ENCODE assay signal across 23 mouse cellular contexts in genomic region chrX:161426625-161427024, GRCm38 (mm10).
DNase-seq lines count a peak whose midpoint lies in the region; ATAC-seq and TF ChIP-seq lines count a peak whose summit lies in the region.
"Had no signal": no experiment of that assay in that cellular context is flagged by ENCODE, and none has a peak within 500 bp of the region (broad histone marks: within the 10 kb centered on the region; RNA-seq: fewer than 3 reads in every experiment).

No protein-coding gene starts in this region.

- TF ChIP-seq POLR2A in cerebellum, adult 2 months (IDR thresholded peaks at IDR 0.05; ENCODE audit: borderline replicate concordance, insufficient read depth, low read length), result no peak

- TF ChIP-seq CTCF in cerebellum, adult 2 months (IDR thresholded peaks at IDR 0.05; ENCODE audit: borderline replicate concordance, insufficient read depth, low read depth, low read length), result no peak

- no peak overlapping the region for H3K9ac ChIP-seq in liver, embryonic 11.5 days (ENCODE audit: low read depth, low read length)
- no peak overlapping the region for H3K9ac ChIP-seq in hindbrain, embryonic 13.5 days
- H3K9ac ChIP-seq: embryonic facial prominence, embryonic 15.5 days; heart, embryonic 15.5 days; hindbrain, embryonic 15.5 days had no signal

- peaks cover 3% of the 10 kb centered on the region; the same call in 1 of the 2 replicates for H3K4me1 ChIP-seq in cerebellum, adult 2 months (ENCODE audit: control insufficient read depth, insufficient read depth, low read length)
- no peaks in the 10 kb centered on the region for H3K4me1 ChIP-seq in liver, embryonic 11.5 days (replicated peaks; ENCODE audit: control insufficient read depth, insufficient read depth, low read length)
- H3K4me1 ChIP-seq in hindbrain, embryonic 13.5 days (replicated peaks), result no peaks in the 10 kb centered on the region
- H3K4me1 ChIP-seq: embryonic facial prominence, embryonic 15.5 days; forebrain, embryonic 10.5 days; heart, embryonic 15.5 days; hindbrain, embryonic 15.5 days had no signal

- H3K4me3 ChIP-seq in cerebellum, adult 2 months (replicated peaks; ENCODE audit: insufficient read depth, low read depth, low read length), result no peak overlapping the region
- no peak overlapping the region for H3K4me3 ChIP-seq in liver, embryonic 11.5 days (ENCODE audit: low read depth, low read length)
- H3K4me3 ChIP-seq in hindbrain, embryonic 13.5 days, result no peak overlapping the region
- H3K4me3 ChIP-seq: embryonic facial prominence, embryonic 15.5 days; erythroblast, embryonic 14.5 days; forebrain, embryonic 10.5 days; heart, adult 2 months; heart, embryonic 15.5 days; hindbrain, embryonic 15.5 days had no signal

- H3K36me3 ChIP-seq in liver, embryonic 11.5 days (ENCODE audit: control insufficient read depth, insufficient read depth, low read length), result no peaks in the 10 kb centered on the region
- H3K36me3 ChIP-seq in hindbrain, embryonic 13.5 days, result no peaks in the 10 kb centered on the region
- H3K36me3 ChIP-seq: embryonic facial prominence, embryonic 15.5 days; forebrain, embryonic 10.5 days; heart, embryonic 15.5 days; hindbrain, embryonic 15.5 days had no signal

- no peak overlapping the region for H3K27ac ChIP-seq in cerebellum, adult 2 months (ENCODE audit: insufficient read depth, low read length)
- H3K27ac ChIP-seq in liver, embryonic 11.5 days (ENCODE audit: low read depth, low read length), result no peak overlapping the region
- H3K27ac ChIP-seq in hindbrain, embryonic 13.5 days, result no peak overlapping the region
- H3K27ac ChIP-seq: embryonic facial prominence, embryonic 15.5 days; forebrain, embryonic 10.5 days; heart, adult 2 months; heart, embryonic 15.5 days; hindbrain, embryonic 15.5 days had no signal

- no peaks in the 10 kb centered on the region for H3K27me3 ChIP-seq in cerebellum, adult 2 months (ENCODE audit: control insufficient read depth, insufficient read depth, low read length)
- no peaks in the 10 kb centered on the region for H3K27me3 ChIP-seq in liver, embryonic 11.5 days (replicated peaks; ENCODE audit: control insufficient read depth, insufficient read depth, low read length)
- H3K27me3 ChIP-seq in hindbrain, embryonic 13.5 days, result peaks cover 13% of the 10 kb centered on the region; the same call in 1 of the 2 replicates
- H3K27me3 ChIP-seq: CH12.LX; embryonic facial prominence, embryonic 15.5 days; heart, embryonic 15.5 days; hindbrain, embryonic 15.5 days had no signal

- H3K9me3 ChIP-seq in liver, embryonic 11.5 days (ENCODE audit: control insufficient read depth, low read length), result no peaks in the 10 kb centered on the region
- H3K9me3 ChIP-seq in hindbrain, embryonic 13.5 days, result no peaks in the 10 kb centered on the region
- H3K9me3 ChIP-seq: embryonic facial prominence, embryonic 15.5 days; forebrain, embryonic 10.5 days; heart, embryonic 15.5 days; hindbrain, embryonic 15.5 days had no signal

- peak; percentile 12 for DNase-seq in cerebellum, adult 11 months
- peak; percentile 41 to 75 for DNase-seq in cerebellum, adult 2 months
- peak; percentile 12 to 34 for DNase-seq in cerebellum, postnatal 10 days
- no peak for DNase-seq in kidney, postnatal 36 days
- DNase-seq in liver, embryonic 11.5 days (ENCODE audit: low spot score), result no peak
- DNase-seq: adrenal gland, postnatal 14 days; embryo, embryonic 11 days; heart, adult 2 months; heart, postnatal 14 days; kidney, adult 9 months had no signal

- no peak overlapping the region for H3K4me2 ChIP-seq in liver, embryonic 11.5 days
- no peak overlapping the region for H3K4me2 ChIP-seq in hindbrain, embryonic 13.5 days
- H3K4me2 ChIP-seq: embryonic facial prominence, embryonic 15.5 days; heart, embryonic 11.5 days; heart, embryonic 15.5 days; hindbrain, embryonic 15.5 days had no signal

- no peak for ATAC-seq in liver, embryonic 11.5 days (replicated peaks; ENCODE audit: low FRiP score)
- ATAC-seq in hindbrain, embryonic 13.5 days (ENCODE audit: low FRiP score), result no peak
- ATAC-seq: activated CD4-positive, CD25-positive, alpha-beta regulatory T cell, adult 4 months; forebrain, embryonic 14.5 days; inflammation-experienced regulatory T-cells, adult 6 months; intestine, postnatal 0 days; Patski had no signal

Comparison
In these comparisons a context has a peak if more than half of its experiments do, and no peak if none do; other contexts are left out.
1. DNase-seq: peak in cerebellum, adult 11 months (single experiment), cerebellum, adult 2 months (2 of 2) and cerebellum, postnatal 10 days (2 of 2); none in kidney, postnatal 36 days (0 of 2) and liver, embryonic 11.5 days (single experiment).